Mouse (Mus musculus): ENCODE results near the gene Chm.
"Not testable (repeated sequence)": the region's sequence is repeated elsewhere in the genome, so short reads cannot be mapped to it uniquely, and the experiment has no call there.

Gene Chm

GRCm38 (mm10) chrX:113185230-113185985 lies at the start of gene Chm:
TSS of gene Chm (minus strand) at chrX:113185517.
- DNase-seq (ENCODE audit: low spot score in 2 of 2), result peak; percentile 19 to 26

- no peak for DNase-seq (ENCODE audit: low spot score in 2 of 2)
These were observed 8.6 kb upstream of the Chm start for GRCm38 (mm10) chrX:113193901-113194300.

- DNase-seq (ENCODE audit: low spot score in 2 of 2), result no peak
These were observed 618 bp downstream of the Chm start for GRCm38 (mm10) chrX:113184569-113185229.

- not testable (repeated sequence) for DNase-seq (ENCODE audit: low spot score in 2 of 2)
These were observed 4.5 kb downstream of the Chm start for GRCm38 (mm10) chrX:113180856-113181255.

- no peak for DNase-seq (ENCODE audit: low spot score in 2 of 2)
These were observed 12.6 kb downstream of the Chm start for GRCm38 (mm10) chrX:113172766-113173165.

- no peak for DNase-seq (ENCODE audit: low spot score in 2 of 2)
These were observed 13.0 kb downstream of the Chm start for GRCm38 (mm10) chrX:113172271-113172670.

GRCm38 (mm10) chrX:113160268-113160860 lies 25.0 kb downstream of the Chm start:
- no peak for DNase-seq (ENCODE audit: low spot score in 2 of 2)

GRCm38 (mm10) chrX:113084171-113084570 lies 101.1 kb downstream of the Chm start:
- DNase-seq (ENCODE audit: low spot score in 2 of 2), result no peak

GRCm38 (mm10) chrX:113076053-113076452 lies 109.3 kb downstream of the Chm start:
- no peak for DNase-seq (ENCODE audit: low spot score in 2 of 2)

- DNase-seq (ENCODE audit: low spot score in 2 of 2), result no peak
These were observed 110.5 kb downstream of the Chm start for GRCm38 (mm10) chrX:113074823-113075222.

GRCm38 (mm10) chrX:113003621-113004020 lies 181.7 kb downstream of the Chm start:
- DNase-seq (ENCODE audit: low spot score in 2 of 2), result no peak

GRCm38 (mm10) chrX:113002192-113002591 lies 183.1 kb downstream of the Chm start:
- DNase-seq (ENCODE audit: low spot score in 2 of 2), result no peak
